Mouse (Mus musculus): ENCODE data around the gene Sestd1.

DNA sequence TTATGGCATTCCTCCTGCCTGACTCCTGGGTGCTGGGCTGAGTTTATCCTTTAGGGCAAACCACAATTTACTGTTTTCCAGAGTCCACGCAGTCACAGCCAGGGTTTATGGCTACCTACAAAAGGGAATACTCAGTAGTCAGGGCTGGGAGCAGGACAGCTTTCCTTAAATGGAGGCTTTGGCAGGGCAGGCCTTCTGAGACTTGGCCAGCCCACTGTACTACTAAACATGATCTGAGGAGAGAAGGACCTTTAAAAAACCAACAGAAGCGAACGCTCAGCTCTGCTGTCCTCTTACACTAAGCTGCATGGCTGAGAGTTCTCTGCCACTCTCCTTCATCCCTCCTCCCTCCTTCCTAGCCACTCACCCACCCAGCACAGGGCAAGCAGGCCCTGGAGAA lies 34.6 kb downstream of the Sestd1 start:
- TF ChIP-seq CTCF (IDR thresholded peaks at IDR 0.05; ENCODE audit: control insufficient read depth, insufficient read depth, insufficient replicate concordance, low read depth, low read length) (no peak), POLR2A (IDR thresholded peaks at IDR 0.05; ENCODE audit: control insufficient read depth, low read depth, low read length) (no peak)
